Mouse (Mus musculus) layer of hippocampus, postnatal 25 days (tissue): Measurements from ENCODE around the gene Gabbr2. TPM values are rescaled to one million over a fixed set of nuclear protein-coding genes. Genes with fewer than 3 reads are reported as not detected.

Source experiments
- DNase-seq, 2 experiments: peaks; one replicate each; pipeline ENCODE4 v3.0.0; 2022; ENCODE audit warnings: mixed read lengths in 2 of 2, low spot score in 1 of 2; ENCODE audit errors: extremely low spot score in 1 of 2
- total RNA-seq, 2 experiments: library from RNA; stranded (reverse); gene quantifications; 2 replicates each; pipeline ENCODE4 v1.2.3; 2021

Gene Gabbr2
- total RNA-seq, 2 experiments from 2014 or later, result 200 to 208 TPM

- DNase-seq, result no peak
Measured at GRCm38 (mm10) chr4:46832834-46833544, 158.7 kb downstream of the Gabbr2 start.

- no peak for DNase-seq
Measured at GRCm38 (mm10) chr4:46829656-46830055, 162.0 kb downstream of the Gabbr2 start.

GRCm38 (mm10) chr4:46828141-46828571 lies 163.5 kb downstream of the Gabbr2 start:
- no peak for DNase-seq

- DNase-seq, result peak in 1 of 2 experiments; percentile 44
Measured at GRCm38 (mm10) chr4:46827471-46827870, 164.2 kb downstream of the Gabbr2 start.

GRCm38 (mm10) chr4:46825846-46826529 lies 165.7 kb downstream of the Gabbr2 start:
- no peak for DNase-seq

- no peak for DNase-seq
Measured at GRCm38 (mm10) chr4:46823738-46824137, 167.9 kb downstream of the Gabbr2 start.

GRCm38 (mm10) chr4:46821709-46822108 lies 170.0 kb downstream of the Gabbr2 start:
- DNase-seq, result no peak

- DNase-seq, result no peak
Measured at GRCm38 (mm10) chr4:46814954-46815353, 176.7 kb downstream of the Gabbr2 start.

GRCm38 (mm10) chr4:46814236-46814635 lies 177.4 kb downstream of the Gabbr2 start:
- no peak for DNase-seq

GRCm38 (mm10) chr4:46811165-46811564 lies 180.5 kb downstream of the Gabbr2 start:
- no peak for DNase-seq

- DNase-seq, result no peak
Measured at GRCm38 (mm10) chr4:46806876-46807275, 184.8 kb downstream of the Gabbr2 start.

- no peak for DNase-seq
Measured at GRCm38 (mm10) chr4:46805910-46806309, 185.8 kb downstream of the Gabbr2 start.

GRCm38 (mm10) chr4:46802386-46802785 lies 189.3 kb downstream of the Gabbr2 start:
- DNase-seq, result peak in 1 of 2 experiments; percentile 31

- DNase-seq, result no peak
Measured at GRCm38 (mm10) chr4:46799904-46800303, 191.8 kb downstream of the Gabbr2 start.

- no peak for DNase-seq
Measured at GRCm38 (mm10) chr4:46795707-46796106, 196.0 kb downstream of the Gabbr2 start.

- no peak for DNase-seq
Measured at GRCm38 (mm10) chr4:46794583-46794982, 197.1 kb downstream of the Gabbr2 start.

GRCm38 (mm10) chr4:46792280-46793026 lies 199.2 kb downstream of the Gabbr2 start:
- peak in 1 of 2 experiments; percentile 39 for DNase-seq

- no peak for DNase-seq
Measured at GRCm38 (mm10) chr4:46791268-46791951, 200.3 kb downstream of the Gabbr2 start.

GRCm38 (mm10) chr4:46790609-46791267 lies 200.9 kb downstream of the Gabbr2 start:
- DNase-seq, result no peak

GRCm38 (mm10) chr4:46784430-46785049 lies 207.1 kb downstream of the Gabbr2 start:
- DNase-seq, result no peak
